Mouse (Mus musculus) forebrain, embryonic 14.5 days (tissue): ENCODE measurements around the gene Dusp12. TPM values are rescaled to one million over a fixed set of nuclear protein-coding genes. Genes with fewer than 3 reads are reported as not detected.

Experiments used
- ATAC-seq: fragments of 200-750 bp; cut with Nextera tagmentation; 2 replicates; pipeline ENCODE4 v1.8.0; 2017; ENCODE audit warnings: mild to moderate bottlenecking, moderate library complexity
- DNase-seq: peaks from one replicate; pipeline ENCODE4 v3.0.0-alpha.2; 2015; ENCODE audit warnings: low spot score
- H3K27ac ChIP-seq: fragments of 300-500 bp; sonication (generic); 2 replicates; pipeline ENCODE4 v1.5.1; 2014; ENCODE audit warnings: low read depth, mild to moderate bottlenecking, control low read depth, low read length, moderate library complexity
- H3K27me3 ChIP-seq: fragments of 300-500 bp; sonication (generic); replicated peaks from 2 replicates; pipeline ENCODE4 v1.6.1; 2014; ENCODE audit warnings: low read length, control low read depth, mixed read lengths; ENCODE audit not compliant: control insufficient read depth, insufficient read depth
- H3K36me3 ChIP-seq: fragments of 300-500 bp; sonication (generic); 2 replicates; pipeline ENCODE4 v1.6.1; 2014; ENCODE audit warnings: low read length, control low read depth; ENCODE audit not compliant: control insufficient read depth, insufficient read depth
- H3K4me1 ChIP-seq: fragments of 300-500 bp; sonication (generic); 2 replicates; pipeline ENCODE4 v1.6.1; 2014; ENCODE audit warnings: antibody characterized with exemption, low read length, control low read depth; ENCODE audit not compliant: control insufficient read depth, insufficient read depth
- H3K4me2 ChIP-seq: fragments of 300-500 bp; sonication (generic); 2 replicates; pipeline ENCODE4 v1.6.1; 2014; ENCODE audit warnings: mild to moderate bottlenecking, control low read depth, low read length
- H3K4me3 ChIP-seq: fragments of 300-500 bp; sonication (generic); 2 replicates; pipeline ENCODE4 v1.5.1; 2014; ENCODE audit warnings: low read depth, low read length, control low read depth
- H3K9ac ChIP-seq: fragments of 300-500 bp; sonication (generic); 2 replicates; pipeline ENCODE4 v1.6.1; 2014; ENCODE audit warnings: mild to moderate bottlenecking, low read length, control low read depth, moderate library complexity
- H3K9me3 ChIP-seq: fragments of 300-500 bp; sonication (generic); replicated peaks from 2 replicates; pipeline ENCODE4 v1.6.1; 2016; ENCODE audit warnings: low read length, control low read depth, mixed read lengths; ENCODE audit not compliant: control insufficient read depth
- WGBS: fragments of 180-500 bp; shearing (Covaris S2); extraction: QIAGEN DNeasy Blood & Tissue Kit; methylation state at CpG from one replicate; pipeline ENCODE4 v1.1.7; 2014; 5-methylcytosine and 5-hydroxymethylcytosine counted together
- polyA plus RNA-seq: library from polyadenylated mRNA; unstranded; fragments of >200 nt; fragmentation: Nextera tagmentation; extraction: Ambion mirVana; gene quantifications from 2 replicates; pipeline ENCODE4 v1.2.1, GENCODE M21; 2014

Dusp12 gene
- polyA plus RNA-seq, 1 experiment from 2014 or later: 36.8 TPM

GRCm38 (mm10) chr1:170844380-170844779, 41.0 kb downstream of the Dusp12 start:
- H3K9me3 ChIP-seq: no peaks in the 10 kb centered on the region
- peaks cover 9% of the 10 kb centered on the region; the same call in 1 of the 2 replicates for H3K36me3 ChIP-seq
- 52% methylated on average over 8 of the region's 8 CpGs for WGBS
- no peaks in the 10 kb centered on the region for H3K4me1 ChIP-seq
- no peak overlapping the region for H3K27ac ChIP-seq
- H3K4me2 ChIP-seq: no peak overlapping the region
- H3K27me3 ChIP-seq: no peaks in the 10 kb centered on the region
- no peak overlapping the region for H3K4me3 ChIP-seq
- DNase-seq (peak; percentile 59), ATAC-seq (no peak)
- no peak overlapping the region for H3K9ac ChIP-seq

GRCm38 (mm10) chr1:170839685-170840084, 45.7 kb downstream of the Dusp12 start:
- Histone ChIP-seq H3K4me1 (no peaks in the 10 kb centered on the region), H3K9me3 (no peaks in the 10 kb centered on the region), H3K4me3 (no peak overlapping the region), H3K9ac (no peak overlapping the region), H3K27ac (no peak overlapping the region), H3K4me2 (no peak overlapping the region), H3K36me3 (0 out of 2 replicates have a peak, but pooled peaks cover 6% of the 10 kb centered on the region), H3K27me3 (no peaks in the 10 kb centered on the region)
- ATAC-seq (no peak), DNase-seq (peak; percentile 84)

GRCm38 (mm10) chr1:170834756-170835155, 50.6 kb downstream of the Dusp12 start:
- H3K9ac ChIP-seq: no peak overlapping the region
- H3K4me3 ChIP-seq: no peak overlapping the region
- no peaks in the 10 kb centered on the region for H3K9me3 ChIP-seq
- H3K4me1 ChIP-seq: no peaks in the 10 kb centered on the region
- peaks cover 3% of the 10 kb centered on the region; the same call in 1 of the 2 replicates for H3K36me3 ChIP-seq
- H3K27ac ChIP-seq: no peak overlapping the region
- no peak for ATAC-seq
- no peaks in the 10 kb centered on the region for H3K27me3 ChIP-seq
- DNase-seq: no peak
- no peak overlapping the region for H3K4me2 ChIP-seq
- WGBS: 82% methylated on average over 9 of the region's 9 CpGs

GRCm38 (mm10) chr1:170829781-170830180, 55.6 kb downstream of the Dusp12 start:
- no peak for ATAC-seq
- no peaks in the 10 kb centered on the region for H3K9me3 ChIP-seq
- no peak overlapping the region for H3K4me3 ChIP-seq
- H3K27me3 ChIP-seq: no peaks in the 10 kb centered on the region
- no peaks in the 10 kb centered on the region for H3K4me1 ChIP-seq
- H3K9ac ChIP-seq: no peak overlapping the region
- WGBS: 97% methylated on average over 1 of the region's 1 CpGs
- no peak for DNase-seq
- no peak overlapping the region for H3K27ac ChIP-seq
- H3K36me3 ChIP-seq: no peaks in the 10 kb centered on the region; the same call in 1 of the 2 replicates
- H3K4me2 ChIP-seq: no peak overlapping the region

GRCm38 (mm10) chr1:170829344-170829743, 56.0 kb downstream of the Dusp12 start:
- Histone ChIP-seq H3K9me3 (no peaks in the 10 kb centered on the region), H3K4me3 (no peak overlapping the region), H3K27ac (no peak overlapping the region), H3K9ac (no peak overlapping the region), H3K36me3 (no peaks in the 10 kb centered on the region; the same call in 1 of the 2 replicates), H3K4me2 (no peak overlapping the region), H3K4me1 (no peaks in the 10 kb centered on the region), H3K27me3 (no peaks in the 10 kb centered on the region)
- DNase-seq (no peak), ATAC-seq (no peak)
- WGBS: 95% methylated on average over 6 of the region's 6 CpGs

Other genes with a start within 250 kb of the Dusp12 start
- 9.7 and 10.7 TPM in 2 replicates for gene Olfml2b, start 241.0 kb downstream of the Dusp12 start, polyA plus RNA-seq
- 7.5 and 8.9 TPM in 2 replicates for gene Atf6, start 17.8 kb downstream of the Dusp12 start, polyA plus RNA-seq
- gene Gm26620, start 475 bp downstream of the Dusp12 start, polyA plus RNA-seq: 0.29 and 0.64 TPM in 2 replicates
- gene Fcrlb, start 27.4 kb upstream of the Dusp12 start, polyA plus RNA-seq: not detected in 2 replicates
- not detected in 2 replicates for gene Fcrla, start 42.0 kb upstream of the Dusp12 start, polyA plus RNA-seq
- 0.52 and 1.5 TPM in 2 replicates for gene Fcgr2b, start 91.0 kb upstream of the Dusp12 start, polyA plus RNA-seq
- 0.41 and 0.50 TPM in 2 replicates for gene Fcgr4, start 133.4 kb upstream of the Dusp12 start, polyA plus RNA-seq
- gene Fcgr3, start 179.4 kb upstream of the Dusp12 start, polyA plus RNA-seq: 8.3 and 11.5 TPM in 2 replicates
- gene Cfap126, start 228.4 kb upstream of the Dusp12 start, polyA plus RNA-seq: 7.2 and 8.8 TPM in 2 replicates